Mouse (Mus musculus) layer of hippocampus, postnatal 25 days (tissue): ENCODE results near the gene Rbm48. TPM values are rescaled to one million over a fixed set of nuclear protein-coding genes. Genes with fewer than 3 reads are reported as not detected.
"Not testable (repeated sequence)": the region's sequence is repeated elsewhere in the genome, so short reads cannot be mapped to it uniquely, and the experiment has no call there.

Experiments
- DNase-seq, 2 experiments: peaks; one replicate each; pipeline ENCODE4 v3.0.0; 2022; ENCODE audit warnings: mixed read lengths in 2 of 2, low spot score in 1 of 2; ENCODE audit errors: extremely low spot score in 1 of 2
- total RNA-seq, 2 experiments: library from RNA; stranded (reverse); gene quantifications; 2 replicates each; pipeline ENCODE4 v1.2.3; 2021

Rbm48 gene
- 1 to 10 TPM; 9.6 to 9.9 TPM for total RNA-seq

DNA sequence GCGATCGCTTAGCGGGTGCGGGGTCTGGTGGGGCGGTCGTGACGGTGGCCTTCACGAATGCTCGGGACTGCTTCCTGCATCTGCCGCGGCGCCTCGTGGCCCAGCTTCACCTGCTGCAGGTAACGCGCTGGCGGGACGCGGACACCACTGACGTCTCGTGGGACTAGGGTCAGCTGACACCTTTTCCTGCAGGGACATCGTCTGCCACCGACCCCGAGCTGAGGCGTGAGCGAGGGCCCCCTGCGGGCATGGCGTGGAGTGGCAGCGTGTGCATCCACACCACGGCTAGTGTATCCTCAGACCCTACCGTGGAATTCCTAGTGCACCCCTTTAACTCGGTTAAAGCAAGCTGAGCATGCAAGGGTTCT is at the start of gene Rbm48:
Gene Rbm48, minus strand, starts transcription at position 187 of the 368 bp plus-strand sequence.
- peak; percentile 73 to 76 for DNase-seq

DNA sequence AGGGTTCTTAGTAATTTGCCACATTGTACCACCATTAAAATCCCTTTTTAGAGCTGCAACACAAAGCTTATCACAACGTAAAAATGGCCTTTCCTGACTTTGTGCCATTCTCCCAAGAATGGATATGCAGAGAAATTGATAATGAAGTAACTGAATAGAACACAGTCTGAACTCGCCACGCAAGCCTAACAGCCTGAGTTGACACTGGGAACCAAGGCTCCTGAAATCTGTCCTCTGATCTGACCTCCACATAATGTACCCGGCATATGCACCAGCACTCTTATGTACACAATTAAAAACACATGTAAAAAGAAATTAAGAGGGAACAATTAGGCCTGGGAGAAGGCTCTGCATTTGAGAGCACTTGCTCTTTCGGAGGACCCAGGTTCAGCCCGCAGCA is 48.9 kb upstream of the Rbm48 start:
- no peak for DNase-seq

DNA sequence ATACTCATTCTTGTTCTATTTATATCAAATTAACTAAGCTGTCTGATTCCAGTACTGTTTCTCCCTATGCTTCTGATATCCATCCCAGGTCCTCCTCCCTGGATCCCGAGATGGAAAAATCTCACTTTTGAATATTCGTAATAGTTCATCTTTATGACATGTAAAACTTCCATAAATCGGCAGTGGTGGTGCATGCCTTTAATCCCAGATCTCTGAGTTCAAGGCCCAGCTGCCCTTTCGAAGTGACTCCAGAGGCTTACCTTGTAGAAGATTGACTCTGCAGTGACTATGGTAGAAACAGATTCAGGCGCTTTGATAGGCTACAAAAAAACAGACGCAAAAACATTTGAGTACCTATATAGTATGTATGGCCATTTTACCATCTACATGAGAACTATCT is 48.2 kb upstream of the Rbm48 start:
- no peak for DNase-seq

DNA sequence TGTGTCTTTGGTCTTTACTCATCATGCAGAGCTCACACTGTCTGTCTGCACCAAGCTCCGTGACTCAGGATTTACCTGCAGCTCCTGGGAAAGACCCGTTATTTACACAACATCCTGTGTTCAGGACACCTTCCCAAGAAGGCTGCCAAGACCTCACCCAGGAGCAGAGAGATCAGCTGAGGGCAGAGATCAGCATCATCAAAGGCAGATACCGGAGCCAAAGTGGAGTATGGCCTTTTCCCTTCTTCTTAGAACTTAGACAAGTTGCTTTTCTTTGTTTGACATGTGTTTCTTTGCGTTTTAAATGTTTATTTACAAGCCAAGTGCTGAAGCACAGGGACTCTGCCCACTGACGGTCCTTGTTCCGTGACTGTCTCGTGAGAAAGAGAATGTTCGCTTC is 38.9 kb upstream of the Rbm48 start:
- DNase-seq, result no peak

DNA sequence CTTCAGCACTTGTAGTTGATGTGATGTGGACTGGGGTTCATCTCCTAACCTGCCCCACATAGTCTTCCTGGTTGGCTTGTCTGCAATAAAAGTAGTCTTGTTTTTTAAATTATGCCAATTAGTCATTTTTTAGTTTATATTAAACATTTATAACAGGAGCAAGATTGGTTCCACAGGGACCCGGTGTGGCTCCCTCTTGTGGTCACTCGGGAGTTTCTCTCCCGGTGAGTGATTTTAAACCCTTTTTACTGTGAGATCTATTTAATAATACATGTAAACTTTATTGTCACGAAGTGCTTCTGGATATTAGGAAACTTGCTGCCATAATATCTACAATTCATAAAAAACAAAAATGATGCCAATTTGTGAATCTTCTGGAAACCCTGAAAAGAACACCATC is 37.6 kb upstream of the Rbm48 start:
- DNase-seq, result no peak

DNA sequence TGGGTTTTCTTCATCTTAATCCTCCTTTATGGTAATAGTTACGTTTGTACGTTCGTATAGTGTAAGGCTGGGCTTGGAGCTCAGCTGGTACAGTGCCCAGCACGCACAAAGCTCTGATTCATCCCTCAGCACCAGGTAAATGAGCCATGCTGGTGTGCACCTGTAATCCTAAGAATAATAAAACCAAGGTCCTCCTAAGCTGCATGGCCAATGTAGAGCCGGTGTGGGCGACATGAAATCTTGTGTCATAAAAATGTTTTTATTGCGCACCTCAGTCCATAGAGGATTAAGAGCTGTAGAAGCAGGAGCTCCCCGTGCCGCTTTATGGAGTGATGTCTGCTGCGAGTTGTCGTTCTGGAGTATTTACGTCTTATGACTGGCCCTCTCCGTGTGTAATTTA is 36.9 kb upstream of the Rbm48 start:
- no peak for DNase-seq

DNA sequence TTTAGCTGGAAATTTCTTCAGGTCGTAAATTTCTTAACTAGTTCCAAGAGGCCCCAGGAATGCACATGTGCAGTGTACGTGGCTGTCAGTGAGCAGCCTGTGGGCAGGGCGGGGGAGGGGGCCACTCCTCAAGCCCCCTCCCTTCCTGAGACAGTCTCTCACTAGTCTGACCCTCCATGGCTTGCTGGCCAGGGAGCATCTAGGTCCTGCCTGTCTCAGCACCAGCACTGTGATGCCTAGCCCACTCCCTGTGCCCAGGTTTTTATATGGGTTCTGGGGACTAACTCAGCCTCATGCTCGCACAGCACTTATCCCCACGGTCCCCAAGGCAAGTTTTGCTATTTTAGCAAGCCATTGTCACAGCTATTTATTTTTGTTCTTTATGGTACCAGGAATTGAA is 35.9 kb upstream of the Rbm48 start:
- no peak for DNase-seq

DNA sequence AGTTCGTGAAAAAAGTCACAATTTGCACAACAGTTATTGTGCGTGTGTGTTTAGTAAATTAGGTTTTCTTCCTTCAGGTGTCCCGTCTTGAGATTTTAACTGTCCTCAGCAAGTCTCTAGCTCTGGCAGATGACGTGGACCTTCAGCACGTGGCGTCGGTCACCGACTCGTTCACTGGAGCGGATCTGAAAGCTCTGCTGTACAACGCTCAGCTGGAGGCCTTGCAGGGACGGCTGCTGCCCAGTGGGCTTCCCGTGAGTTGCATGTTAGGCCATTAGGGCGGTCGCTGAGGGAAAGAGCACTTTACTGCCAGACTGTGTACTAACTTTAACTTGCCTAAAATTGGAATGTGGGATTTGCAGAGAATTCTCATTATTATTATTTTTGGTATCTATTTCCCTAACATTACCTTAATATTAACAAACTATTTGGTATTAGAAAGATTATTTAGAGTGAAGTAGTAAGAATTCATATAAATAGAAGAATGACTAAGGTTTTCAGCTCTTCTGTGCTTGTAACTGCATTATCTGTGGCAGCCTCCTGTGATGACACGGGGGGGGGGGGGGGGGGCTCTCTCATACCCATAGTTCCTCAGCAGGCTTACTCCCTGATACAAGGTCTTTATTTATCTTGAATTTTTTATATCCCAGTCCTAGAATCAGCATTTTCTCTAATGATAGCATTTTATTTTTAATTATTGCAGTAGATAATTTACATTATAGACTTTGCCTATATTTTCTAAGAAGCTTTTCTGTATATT is 35.3 kb upstream of the Rbm48 start:
- DNase-seq, result no peak

DNA sequence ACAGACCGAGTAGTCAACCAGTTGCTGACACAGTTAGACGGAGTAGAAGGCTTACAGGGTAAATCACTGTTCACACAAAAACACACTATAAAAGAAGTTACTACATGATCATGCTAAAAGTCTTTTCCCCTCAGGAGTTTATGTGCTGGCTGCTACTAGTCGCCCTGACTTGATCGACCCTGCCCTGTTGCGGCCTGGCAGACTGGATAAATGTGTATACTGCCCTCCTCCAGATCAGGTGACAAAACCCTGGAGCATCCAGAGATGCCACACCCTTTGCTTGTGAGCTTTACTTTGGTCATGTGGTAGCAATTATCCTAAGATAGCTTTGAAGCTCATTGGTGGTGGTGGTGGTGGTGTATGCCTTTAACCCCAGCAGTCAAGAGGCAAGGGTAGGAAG is 33.7 kb upstream of the Rbm48 start:
- DNase-seq, result no peak

DNA sequence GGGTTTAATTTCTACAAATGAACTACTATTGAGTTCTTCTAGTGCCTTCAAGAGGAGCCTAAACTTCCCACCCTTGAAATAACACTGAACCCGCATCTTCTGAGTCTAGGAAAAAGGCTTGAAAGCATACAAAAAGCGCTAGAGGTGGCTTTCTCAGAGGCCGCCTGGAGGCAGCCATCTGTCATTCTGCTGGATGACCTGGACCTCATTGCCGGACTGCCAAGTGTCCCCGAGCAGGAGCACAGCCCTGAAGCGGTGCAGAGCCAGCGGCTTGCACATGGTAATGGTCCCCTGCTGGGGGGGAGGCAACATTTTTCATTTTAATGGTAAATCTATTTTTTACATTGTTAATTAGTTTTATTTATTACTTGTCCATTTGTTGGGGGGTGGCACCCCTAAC is 24.1 kb upstream of the Rbm48 start:
- DNase-seq, result no peak

DNA sequence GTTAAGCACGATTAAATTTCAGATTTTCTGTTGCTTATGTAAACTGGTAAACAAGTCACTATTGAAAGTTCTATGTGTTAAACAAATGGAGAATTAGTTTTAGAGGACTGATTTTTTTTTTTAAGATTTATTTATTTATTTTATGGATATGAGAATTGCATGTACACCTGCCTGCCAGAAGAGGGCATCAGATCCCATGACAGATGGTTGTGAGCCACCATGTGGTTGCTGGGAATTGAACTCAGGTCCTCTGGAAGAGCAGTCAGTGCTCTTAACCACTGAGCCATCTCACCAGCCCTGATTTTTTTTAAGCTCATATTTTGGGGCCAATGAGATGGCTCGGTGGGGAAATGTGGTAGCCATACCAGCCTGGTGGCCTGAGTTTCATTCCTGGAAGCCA is 15.4 kb upstream of the Rbm48 start:
- DNase-seq, result not testable (repeated sequence)

DNA sequence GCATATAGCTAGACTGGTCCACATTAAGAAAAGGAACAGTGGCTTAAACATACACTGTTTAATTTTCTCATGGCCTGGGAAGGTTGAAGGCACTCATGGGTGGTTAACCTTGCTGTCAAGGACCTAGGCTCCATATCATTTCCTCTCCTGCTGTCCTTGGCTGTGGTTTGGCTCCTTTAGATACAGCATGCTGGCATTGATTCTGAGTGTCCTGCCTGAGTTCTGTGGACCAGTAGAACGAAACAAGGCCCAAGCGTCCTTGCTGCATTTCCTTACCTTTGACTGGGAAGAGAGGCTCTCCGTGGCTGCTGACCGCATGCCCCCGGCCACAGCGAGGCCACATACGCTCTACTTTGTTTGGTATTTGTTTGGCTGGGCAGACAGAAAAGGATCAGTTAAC is 12.9 kb upstream of the Rbm48 start:
- DNase-seq, result no peak

DNA sequence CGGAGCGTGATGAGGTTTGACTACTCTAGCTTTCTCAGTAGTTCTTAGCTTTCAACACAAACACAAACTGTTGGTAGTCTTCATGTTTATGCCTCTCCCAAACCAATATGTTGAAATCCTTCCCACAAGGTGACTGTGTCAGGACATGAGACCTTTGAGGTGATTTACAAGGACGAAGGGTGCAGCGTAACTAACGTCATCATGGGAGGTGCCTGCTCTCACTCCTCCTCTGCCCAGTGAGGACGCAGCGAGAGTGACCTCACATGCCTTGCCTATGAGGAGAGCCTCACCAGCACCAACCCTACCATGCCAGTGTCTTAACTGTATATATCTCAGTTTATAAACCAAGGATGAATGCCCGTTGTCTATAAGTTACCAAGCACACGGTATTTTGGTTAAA is 10.7 kb upstream of the Rbm48 start:
- DNase-seq, result no peak

DNA sequence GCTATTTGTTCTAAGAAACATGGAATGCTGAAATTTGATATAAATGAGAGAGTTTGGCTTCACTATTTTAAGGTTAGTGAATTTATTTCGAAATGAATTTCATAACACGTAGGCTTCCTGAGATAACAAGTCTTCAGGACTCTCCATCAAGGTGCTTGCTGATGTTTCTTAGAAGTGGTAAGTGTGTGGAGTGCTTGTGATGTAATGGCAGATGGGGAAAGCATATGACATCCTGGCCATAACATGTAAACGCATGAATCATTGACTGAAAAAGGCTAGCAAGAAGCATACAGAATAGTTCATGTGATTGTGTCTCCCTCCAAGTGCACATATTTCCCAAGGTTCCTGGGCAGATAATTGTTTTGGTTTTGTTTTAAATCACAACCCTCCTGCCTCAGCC is 4.4 kb upstream of the Rbm48 start:
- DNase-seq, result no peak

DNA sequence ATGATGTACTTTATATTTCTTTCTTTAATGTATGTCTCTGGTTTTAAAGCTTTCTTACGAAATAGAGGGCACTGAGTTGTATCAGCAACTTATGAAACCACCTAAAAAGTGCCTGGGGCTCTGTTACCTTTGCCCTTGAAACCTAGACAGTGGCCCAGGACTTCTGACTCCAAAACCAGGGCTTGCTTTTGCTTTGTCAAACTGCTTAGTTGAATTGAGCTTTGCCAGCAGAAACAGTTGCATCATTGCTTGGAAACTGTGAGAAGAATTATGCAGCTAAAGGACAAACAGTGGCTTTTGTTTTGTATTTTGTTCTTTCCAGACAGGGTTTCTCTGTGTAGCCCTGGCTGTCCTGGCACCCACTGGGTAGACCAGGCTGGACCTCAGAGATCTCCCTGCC is 3.9 kb upstream of the Rbm48 start:
- no peak for DNase-seq

DNA sequence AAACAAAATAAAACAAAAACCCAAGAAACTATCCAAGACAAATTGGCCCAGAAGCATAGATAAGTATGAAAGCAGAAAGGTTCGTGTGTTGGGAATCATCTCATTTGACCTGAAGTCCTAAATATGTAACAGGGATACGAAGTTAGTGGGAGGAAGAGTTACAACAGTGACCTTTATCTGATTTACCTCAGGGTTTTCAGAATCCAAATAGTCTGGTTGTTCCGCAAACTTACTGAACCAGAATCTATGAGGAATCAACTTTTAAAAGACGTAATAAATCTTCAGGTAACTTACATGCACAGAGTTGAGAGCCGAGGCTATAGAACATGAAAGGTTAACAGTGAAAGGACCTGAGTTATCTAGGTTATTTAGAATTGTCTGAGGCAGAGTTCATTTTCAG is 2.4 kb upstream of the Rbm48 start:
- DNase-seq, result no peak

DNA sequence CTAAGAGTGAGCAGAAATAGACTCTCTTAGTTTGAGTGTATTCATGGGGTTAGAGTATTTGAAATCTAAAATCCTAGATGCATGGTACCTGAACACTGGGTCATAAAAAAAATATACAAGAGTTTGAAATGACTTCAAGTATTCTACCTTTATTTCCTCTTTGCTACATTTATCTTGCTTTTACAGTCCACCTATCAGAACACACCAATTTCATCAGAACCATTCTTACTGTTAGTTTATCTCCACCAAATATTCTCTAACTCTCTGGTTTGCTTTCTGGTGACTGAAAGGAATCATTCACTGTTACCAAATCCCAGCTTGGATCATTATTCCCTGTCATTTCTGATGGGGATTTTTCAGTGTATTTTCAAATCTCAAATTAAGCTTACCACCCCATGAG is 786 bp upstream of the Rbm48 start:
- DNase-seq, result no peak

DNA sequence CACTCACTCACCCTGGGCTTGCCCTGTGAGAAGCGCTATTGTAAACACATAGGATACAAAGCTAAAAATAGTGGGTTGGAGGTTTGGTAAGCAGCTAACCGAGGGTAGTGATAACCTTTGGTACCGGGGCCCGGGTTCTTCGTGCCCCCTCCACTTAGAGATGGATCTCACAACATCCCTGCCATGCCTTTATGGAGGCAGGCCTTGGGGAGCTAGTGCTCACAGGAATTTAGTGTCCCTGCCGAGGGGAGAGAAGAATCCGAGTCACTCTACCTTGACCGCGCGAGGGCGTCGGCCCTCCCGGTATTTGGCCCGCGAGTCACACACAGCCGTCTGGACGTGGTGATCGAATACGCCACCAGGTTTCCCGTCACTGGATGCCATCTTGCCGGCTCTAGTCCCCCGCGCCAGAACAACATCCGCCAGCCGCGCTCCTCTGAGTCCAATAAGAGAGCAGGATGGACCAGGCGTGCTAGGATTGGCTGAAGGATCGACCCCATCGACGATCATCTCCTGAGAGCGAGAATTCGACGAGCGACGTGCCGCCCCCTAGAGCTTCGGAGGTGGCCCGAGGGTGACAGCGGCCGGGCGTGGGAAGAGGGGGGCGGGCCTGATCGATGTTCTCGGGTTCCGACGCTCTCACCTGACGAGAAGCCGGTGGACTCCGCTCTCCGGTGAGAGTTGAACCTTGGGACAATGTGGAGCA is 539 bp downstream of the Rbm48 start, which contains the start of gene Pex1:
Gene Pex1, plus strand, starts transcription at position 374 of the 706 bp plus-strand sequence.
- DNase-seq, result peak; percentile 80 to 86

DNA sequence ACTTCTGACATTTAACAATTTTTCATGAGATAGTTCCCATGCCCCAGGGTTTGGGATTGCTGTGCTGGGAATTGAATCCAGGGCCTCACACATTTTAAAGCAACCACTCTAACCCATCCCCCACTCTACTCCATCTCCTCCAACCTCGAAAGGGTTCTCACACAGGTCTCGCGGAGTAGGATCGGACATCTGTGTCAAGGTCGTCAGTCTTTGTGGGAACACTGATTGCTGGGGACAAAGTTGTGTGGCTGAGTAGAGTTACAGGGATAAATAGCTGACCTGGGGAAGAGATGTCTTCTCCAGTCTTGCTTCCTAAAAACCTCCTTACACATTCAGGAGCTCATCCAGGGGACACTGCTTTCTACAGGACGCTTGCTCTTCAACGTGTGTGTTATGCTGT is 17.3 kb downstream of the Rbm48 start:
- no peak for DNase-seq

DNA sequence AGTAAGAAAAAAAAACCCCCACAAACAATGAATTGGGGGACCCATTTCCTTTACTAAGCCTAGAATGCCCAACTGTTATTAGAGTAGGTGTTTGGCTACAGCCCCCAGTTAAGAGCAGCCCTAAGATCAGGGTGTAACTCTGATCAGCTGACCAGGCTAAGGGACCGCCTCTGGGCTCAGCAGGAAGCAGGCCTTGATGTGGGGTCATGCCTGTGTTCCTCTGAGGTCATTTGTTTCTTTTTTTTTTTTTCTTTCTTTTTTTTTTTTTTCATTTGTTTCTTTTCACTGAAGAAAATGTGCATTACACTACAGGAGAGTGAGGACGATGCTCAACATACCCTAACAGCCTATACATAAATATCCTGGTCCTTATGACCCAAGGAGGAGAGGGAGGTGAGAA is 18.4 kb downstream of the Rbm48 start:
- DNase-seq, result no peak

DNA sequence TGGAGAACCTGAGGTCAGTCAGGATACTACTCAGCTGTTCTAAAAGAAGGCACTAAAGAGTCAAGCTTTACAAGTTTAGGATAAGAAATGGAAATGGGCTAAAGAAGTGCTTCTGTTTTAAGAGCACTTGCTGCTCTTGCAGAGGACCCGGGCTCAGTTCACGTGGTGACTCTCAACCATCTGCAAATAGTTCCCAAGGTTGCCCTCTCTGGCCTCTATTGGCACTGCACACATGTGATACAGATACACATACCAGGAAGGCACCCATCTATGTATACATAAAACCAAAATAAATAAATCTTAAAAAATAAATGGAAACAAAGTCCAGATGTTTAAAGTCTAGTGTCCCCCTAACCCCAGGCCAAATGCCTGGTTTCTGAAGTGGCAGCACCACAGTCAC is 21.6 kb downstream of the Rbm48 start:
- no peak for DNase-seq

DNA sequence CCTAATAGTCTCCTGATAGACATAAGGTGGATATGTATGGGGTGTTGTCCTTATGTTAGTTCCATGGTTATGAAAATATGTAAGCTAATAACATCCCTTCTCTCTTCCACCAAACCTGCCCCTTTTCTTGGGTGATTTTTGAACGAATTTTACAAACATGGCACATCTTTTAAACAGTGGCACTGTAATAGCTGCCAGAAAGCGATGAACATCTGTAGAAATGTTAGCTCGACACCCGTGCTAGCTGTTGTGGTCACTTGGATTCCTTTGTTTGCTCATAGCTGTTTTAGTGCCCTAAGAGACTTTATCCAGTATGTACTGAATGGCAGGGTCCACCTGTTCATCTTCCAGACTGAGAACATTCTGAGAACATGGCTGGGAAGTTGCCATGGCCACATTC is 25.1 kb downstream of the Rbm48 start, which contains the start of gene 1700109H08Rik:
Gene 1700109H08Rik, plus strand, starts transcription at position 301 of the 400 bp plus-strand sequence.
- no peak for DNase-seq
